Mouse (Mus musculus) neural tube, embryonic 15.5 days (tissue): ENCODE results near the gene Prkca. TPM values are rescaled to one million over a fixed set of nuclear protein-coding genes. Genes with fewer than 3 reads are reported as not detected.

Source experiments
- ATAC-seq: fragments of 200-750 bp; cut with Nextera tagmentation; 2 replicates; pipeline ENCODE4 v1.8.0; 2017; ENCODE audit warnings: mild to moderate bottlenecking, moderate TSS enrichment, moderate library complexity; ENCODE audit not compliant: low FRiP score
- H3K27ac ChIP-seq: fragments of 300-500 bp; sonication (generic); replicated peaks from 2 replicates; pipeline ENCODE4 v1.5.1; 2015; ENCODE audit warnings: mild to moderate bottlenecking, inconsistent platforms
- H3K27me3 ChIP-seq: fragments of 300-500 bp; sonication (generic); replicated peaks from 2 replicates; pipeline ENCODE4 v1.6.1; 2015; ENCODE audit warnings: inconsistent platforms
- H3K36me3 ChIP-seq: fragments of 300-500 bp; sonication (generic); 2 replicates; pipeline ENCODE4 v1.6.1; 2015; ENCODE audit warnings: inconsistent platforms
- H3K4me1 ChIP-seq: fragments of 300-500 bp; sonication (generic); 2 replicates; pipeline ENCODE4 v1.6.1; 2015; ENCODE audit warnings: inconsistent platforms
- H3K4me2 ChIP-seq: fragments of 300-500 bp; sonication (generic); 2 replicates; pipeline ENCODE4 v1.6.1; 2015; ENCODE audit warnings: inconsistent platforms, mild to moderate bottlenecking, moderate library complexity
- H3K4me3 ChIP-seq: fragments of 300-500 bp; sonication (generic); replicated peaks from 2 replicates; pipeline ENCODE4 v1.5.1; 2015; ENCODE audit warnings: mild to moderate bottlenecking, inconsistent platforms
- H3K9ac ChIP-seq: fragments of 300-500 bp; sonication (generic); replicated peaks from 2 replicates; pipeline ENCODE4 v1.6.1; 2015; ENCODE audit warnings: mild to moderate bottlenecking, inconsistent platforms
- H3K9me3 ChIP-seq: fragments of 300-500 bp; sonication (generic); replicated peaks from 2 replicates; pipeline ENCODE4 v1.6.1; 2016; ENCODE audit warnings: inconsistent platforms
- WGBS: fragments of 180-500 bp; shearing (Covaris S2); methylation state at CpG from one replicate; pipeline ENCODE4 v1.1.7; 2015; ENCODE audit warnings: mixed read lengths; 5-methylcytosine and 5-hydroxymethylcytosine counted together
- polyA plus RNA-seq: library from polyadenylated mRNA; unstranded; fragments of >200 nt; fragmentation: Nextera tagmentation; extraction: Ambion mirVana; gene quantifications from 2 replicates; pipeline ENCODE4 v1.2.1, GENCODE M21; 2015

Prkca gene
- polyA plus RNA-seq, 1 experiment from 2014 or later: 9.1 TPM

GRCm38 (mm10) chr11:107966229-107966628 is 377.5 kb downstream of the Prkca start:
- no peaks in the 10 kb centered on the region for H3K36me3 ChIP-seq
- H3K4me1 ChIP-seq: peaks cover 50% of the 10 kb centered on the region
- H3K27ac ChIP-seq: no peak overlapping the region
- H3K4me2 ChIP-seq: no peak overlapping the region
- H3K9ac ChIP-seq: no peak overlapping the region
- H3K9me3 ChIP-seq: no peaks in the 10 kb centered on the region
- H3K4me3 ChIP-seq: no peak overlapping the region
- no peak for ATAC-seq
- WGBS: 75% methylated on average over 4 of the region's 4 CpGs
- no peaks in the 10 kb centered on the region for H3K27me3 ChIP-seq

GRCm38 (mm10) chr11:107965449-107965848 is 378.3 kb downstream of the Prkca start:
- peaks cover 2% of the 10 kb centered on the region; the same call in 1 of the 2 replicates for H3K36me3 ChIP-seq
- 57% methylated on average over 7 of the region's 7 CpGs for WGBS
- H3K4me3 ChIP-seq: no peak overlapping the region
- ATAC-seq: peak; percentile 29; the same call in 1 of the 2 replicates
- H3K27ac ChIP-seq: no peak overlapping the region
- H3K9ac ChIP-seq: no peak overlapping the region
- no peak overlapping the region for H3K4me2 ChIP-seq
- no peaks in the 10 kb centered on the region for H3K9me3 ChIP-seq
- H3K4me1 ChIP-seq: peaks cover 44% of the 10 kb centered on the region
- H3K27me3 ChIP-seq: no peaks in the 10 kb centered on the region

GRCm38 (mm10) chr11:107957566-107958350 is 386.0 kb downstream of the Prkca start:
- H3K4me2 ChIP-seq: no peak overlapping the region
- peak overlapping the region; percentile 71 for H3K27ac ChIP-seq
- H3K36me3 ChIP-seq: peaks cover 5% of the 10 kb centered on the region
- H3K27me3 ChIP-seq: no peaks in the 10 kb centered on the region
- WGBS: 37% methylated on average over 13 of the region's 13 CpGs
- ATAC-seq: peak; percentile 85
- peaks cover 26% of the 10 kb centered on the region for H3K4me1 ChIP-seq
- no peak overlapping the region for H3K9ac ChIP-seq
- H3K9me3 ChIP-seq: no peaks in the 10 kb centered on the region
- no peak overlapping the region for H3K4me3 ChIP-seq

GRCm38 (mm10) chr11:107955191-107956062 is 388.3 kb downstream of the Prkca start:
- no peak overlapping the region for H3K4me2 ChIP-seq
- no peaks in the 10 kb centered on the region for H3K27me3 ChIP-seq
- no peak overlapping the region for H3K9ac ChIP-seq
- H3K4me3 ChIP-seq: no peak overlapping the region
- no peak overlapping the region for H3K27ac ChIP-seq
- 77% methylated on average over 10 of the region's 10 CpGs for WGBS
- H3K4me1 ChIP-seq: peaks cover 26% of the 10 kb centered on the region
- H3K36me3 ChIP-seq: peaks cover 10% of the 10 kb centered on the region
- no peaks in the 10 kb centered on the region for H3K9me3 ChIP-seq
- ATAC-seq: no peak

- Histone ChIP-seq H3K4me2 (no peak overlapping the region), H3K4me3 (no peak overlapping the region), H3K27ac (no peak overlapping the region), H3K9ac (no peak overlapping the region), H3K36me3 (peaks cover 7% of the 10 kb centered on the region; the same call in 1 of the 2 replicates), H3K9me3 (no peaks in the 10 kb centered on the region), H3K27me3 (no peaks in the 10 kb centered on the region), H3K4me1 (peaks cover 11% of the 10 kb centered on the region; the same call in 1 of the 2 replicates)
- 84% methylated on average over 11 of the region's 11 CpGs for WGBS
- ATAC-seq: no peak
These were observed 392.3 kb downstream of the Prkca start for GRCm38 (mm10) chr11:107951431-107951830.

GRCm38 (mm10) chr11:107950658-107951057 is 393.1 kb downstream of the Prkca start:
- H3K4me2 ChIP-seq: no peak overlapping the region
- H3K27ac ChIP-seq: no peak overlapping the region
- H3K9me3 ChIP-seq: no peaks in the 10 kb centered on the region
- H3K4me3 ChIP-seq: no peak overlapping the region
- H3K27me3 ChIP-seq: no peaks in the 10 kb centered on the region
- ATAC-seq: no peak
- H3K9ac ChIP-seq: no peak overlapping the region
- WGBS: 93% methylated on average over 4 of the region's 4 CpGs
- peaks cover 7% of the 10 kb centered on the region; the same call in 1 of the 2 replicates for H3K36me3 ChIP-seq
- H3K4me1 ChIP-seq: peaks cover 9% of the 10 kb centered on the region; the same call in 1 of the 2 replicates

GRCm38 (mm10) chr11:107950211-107950610 is 393.5 kb downstream of the Prkca start:
- H3K36me3 ChIP-seq: peaks cover 9% of the 10 kb centered on the region; the same call in 1 of the 2 replicates
- WGBS: 78% methylated on average over 9 of the region's 9 CpGs
- H3K4me1 ChIP-seq: peaks cover 5% of the 10 kb centered on the region; the same call in 1 of the 2 replicates
- no peak overlapping the region for H3K4me2 ChIP-seq
- H3K9ac ChIP-seq: no peak overlapping the region
- no peak overlapping the region for H3K27ac ChIP-seq
- no peaks in the 10 kb centered on the region for H3K27me3 ChIP-seq
- ATAC-seq: no peak
- no peaks in the 10 kb centered on the region for H3K9me3 ChIP-seq
- no peak overlapping the region for H3K4me3 ChIP-seq

GRCm38 (mm10) chr11:107947951-107948350 is 395.8 kb downstream of the Prkca start:
- no peak overlapping the region for H3K9ac ChIP-seq
- H3K36me3 ChIP-seq: peaks cover 17% of the 10 kb centered on the region
- no peak overlapping the region for H3K4me3 ChIP-seq
- no peak for ATAC-seq
- H3K9me3 ChIP-seq: no peaks in the 10 kb centered on the region
- H3K27me3 ChIP-seq: no peaks in the 10 kb centered on the region
- WGBS: 98% methylated on average over 1 of the region's 1 CpGs
- H3K27ac ChIP-seq: no peak overlapping the region
- no peak overlapping the region for H3K4me2 ChIP-seq
- H3K4me1 ChIP-seq: peaks cover 3% of the 10 kb centered on the region; the same call in 1 of the 2 replicates

- no peak overlapping the region for H3K9ac ChIP-seq
- H3K27ac ChIP-seq: no peak overlapping the region
- no peak for ATAC-seq
- H3K9me3 ChIP-seq: no peaks in the 10 kb centered on the region
- peaks cover 3% of the 10 kb centered on the region; the same call in 1 of the 2 replicates for H3K4me1 ChIP-seq
- WGBS: 50% methylated on average over 5 of the region's 5 CpGs
- H3K4me2 ChIP-seq: no peak overlapping the region
- H3K4me3 ChIP-seq: no peak overlapping the region
- H3K27me3 ChIP-seq: no peaks in the 10 kb centered on the region
- H3K36me3 ChIP-seq: peaks cover 17% of the 10 kb centered on the region
These were observed 396.9 kb downstream of the Prkca start for GRCm38 (mm10) chr11:107946823-107947222.

- Histone ChIP-seq H3K9ac (no peak overlapping the region), H3K9me3 (no peaks in the 10 kb centered on the region), H3K36me3 (peaks cover 9% of the 10 kb centered on the region; the same call in 1 of the 2 replicates), H3K4me3 (no peak overlapping the region), H3K4me1 (no peaks in the 10 kb centered on the region), H3K4me2 (no peak overlapping the region), H3K27me3 (no peaks in the 10 kb centered on the region), H3K27ac (no peak overlapping the region)
- WGBS: 93% methylated on average over 2 of the region's 2 CpGs
- no peak for ATAC-seq
These were observed 406.8 kb downstream of the Prkca start for GRCm38 (mm10) chr11:107936929-107937328.

GRCm38 (mm10) chr11:107931721-107932120 is 412.0 kb downstream of the Prkca start:
- Histone ChIP-seq H3K4me1 (no peaks in the 10 kb centered on the region), H3K36me3 (no peaks in the 10 kb centered on the region), H3K27ac (no peak overlapping the region), H3K9me3 (no peaks in the 10 kb centered on the region), H3K4me3 (no peak overlapping the region), H3K27me3 (no peaks in the 10 kb centered on the region), H3K4me2 (no peak overlapping the region), H3K9ac (no peak overlapping the region)
- 75% methylated on average over 7 of the region's 7 CpGs for WGBS
- no peak for ATAC-seq
